Mouse (Mus musculus) midbrain, embryonic 15.5 days (tissue): Measurements from ENCODE around the gene Rrp1. TPM values are rescaled to one million over a fixed set of nuclear protein-coding genes. Genes with fewer than 3 reads are reported as not detected.

Experiments
- ATAC-seq: fragments of 200-750 bp; cut with Nextera tagmentation; replicated peaks from 2 replicates; pipeline ENCODE4 v1.8.0; 2017; ENCODE audit warnings: moderate TSS enrichment
- H3K27ac ChIP-seq: fragments of 300-500 bp; sonication (generic); 2 replicates; pipeline ENCODE4 v1.5.1; 2015; ENCODE audit warnings: mild to moderate bottlenecking, inconsistent platforms
- H3K27me3 ChIP-seq: fragments of 300-500 bp; sonication (generic); replicated peaks from 2 replicates; pipeline ENCODE4 v1.6.1; 2015; ENCODE audit warnings: inconsistent platforms
- H3K36me3 ChIP-seq: fragments of 300-500 bp; sonication (generic); replicated peaks from 2 replicates; pipeline ENCODE4 v1.6.1; 2015; ENCODE audit warnings: inconsistent platforms
- H3K4me1 ChIP-seq: fragments of 300-500 bp; sonication (generic); 2 replicates; pipeline ENCODE4 v1.6.1; 2015; ENCODE audit warnings: inconsistent platforms
- H3K4me2 ChIP-seq: fragments of 300-500 bp; sonication (generic); 2 replicates; pipeline ENCODE4 v1.6.1; 2015; ENCODE audit warnings: inconsistent platforms, mild to moderate bottlenecking, moderate library complexity
- H3K4me3 ChIP-seq: fragments of 300-500 bp; sonication (generic); 2 replicates; pipeline ENCODE4 v1.5.1; 2015; ENCODE audit warnings: mild to moderate bottlenecking, inconsistent platforms
- H3K9ac ChIP-seq: fragments of 300-500 bp; sonication (generic); 2 replicates; pipeline ENCODE4 v1.6.1; 2015; ENCODE audit warnings: mild to moderate bottlenecking, inconsistent platforms
- H3K9me3 ChIP-seq: fragments of 300-500 bp; sonication (generic); 2 replicates; pipeline ENCODE4 v1.6.1; 2016; ENCODE audit warnings: inconsistent platforms
- WGBS: fragments of 180-500 bp; shearing (Covaris S2); methylation state at CpG from one replicate; pipeline ENCODE4 v1.1.7; 2015; ENCODE audit warnings: mixed read lengths; 5-methylcytosine and 5-hydroxymethylcytosine counted together
- microRNA-seq: library from miRNA; unstranded; fragments of <30 nt; microRNA quantifications from one replicate; pipeline ENCODE4, GENCODE M21; 2016
- polyA plus RNA-seq: library from polyadenylated mRNA; unstranded; fragments of >200 nt; fragmentation: Nextera tagmentation; extraction: Ambion mirVana; gene quantifications from 2 replicates; pipeline ENCODE4 v1.2.1, GENCODE M21; 2015

The Rrp1 gene
- polyA plus RNA-seq, 1 experiment from 2014 or later, result 419 TPM

DNA sequence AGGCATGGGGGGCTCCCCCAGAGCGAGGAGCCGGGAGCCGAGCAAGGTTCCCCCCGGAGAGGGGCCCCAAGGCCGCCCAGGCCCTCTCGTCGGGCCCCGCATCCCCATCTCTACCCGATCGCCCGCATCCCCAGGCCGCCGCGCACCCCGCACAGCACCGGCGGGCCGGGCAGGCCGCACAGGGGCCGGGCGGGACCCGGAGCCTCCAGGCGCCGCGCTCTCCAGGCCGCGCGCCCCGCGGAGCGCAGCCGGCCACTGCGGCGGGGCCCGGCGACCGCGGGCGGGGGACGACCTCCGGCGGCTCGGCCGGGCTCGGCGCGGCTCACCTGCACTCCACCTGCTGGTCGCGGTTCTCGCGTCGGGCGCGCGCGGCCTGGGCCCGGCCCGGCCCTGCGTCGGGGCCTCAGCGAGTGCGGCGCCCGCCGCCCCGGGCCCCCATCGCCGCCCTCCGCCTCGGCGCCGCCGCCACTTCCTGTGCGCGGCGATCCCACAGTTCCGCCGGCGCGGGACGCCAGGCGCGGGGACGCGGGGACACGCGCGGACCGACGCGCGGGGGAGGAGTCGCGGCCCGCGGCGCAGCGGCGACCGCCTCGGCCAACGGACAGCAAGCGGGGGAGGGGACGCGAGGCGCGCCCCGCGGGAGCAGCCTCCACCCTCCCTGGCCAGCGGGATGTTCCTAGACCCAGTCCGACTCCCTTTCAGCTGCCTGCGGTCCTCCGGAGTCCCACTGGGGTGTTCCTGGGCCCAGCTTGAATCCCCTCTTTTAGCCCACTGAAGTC, 60.8 kb downstream of the Rrp1 start, which contains the start of gene Agpat3:
Agpat3 (minus strand) TSS at position 603 of the 779 bp plus-strand sequence.
- Histone ChIP-seq H3K27me3 (no peaks in the 10 kb centered on the region), H3K4me2 (peak within 1 kb of the TSS; percentile 81), H3K27ac (peak within 1 kb of the TSS; percentile 80), H3K4me3 (peak within 1 kb of the TSS; percentile 70), H3K36me3 (no peaks in the 10 kb centered on the region), H3K9me3 (no peaks in the 10 kb centered on the region), H3K4me1 (peaks cover 30% of the 10 kb centered on the region), H3K9ac (peak within 1 kb of the TSS; percentile 91)
- WGBS, result 0% methylated on average over 87 of the region's 113 CpGs
- ATAC-seq, result peak; percentile 88

DNA sequence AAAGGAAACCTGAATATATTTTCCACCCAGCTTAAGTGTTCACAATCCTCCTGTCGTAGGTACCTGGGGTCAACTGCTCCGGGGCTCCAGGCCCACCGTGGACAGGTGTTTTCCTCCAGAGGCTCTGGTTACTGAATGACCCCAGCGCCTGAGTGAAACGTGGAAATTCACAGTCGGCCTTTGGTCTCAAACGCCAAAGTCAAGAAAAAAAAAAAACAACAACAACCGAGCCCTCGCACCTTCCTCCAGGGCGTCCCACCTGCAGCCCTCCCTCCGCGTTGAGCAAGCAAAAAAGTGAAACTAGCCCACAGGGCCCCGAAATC, 61.3 kb downstream of the Rrp1 start:
- Histone ChIP-seq H3K9ac (peak overlapping the region; percentile 91), H3K4me2 (peak overlapping the region; percentile 81), H3K4me1 (peaks cover 30% of the 10 kb centered on the region), H3K4me3 (peak overlapping the region; percentile 70), H3K36me3 (no peaks in the 10 kb centered on the region), H3K9me3 (no peaks in the 10 kb centered on the region), H3K27me3 (no peaks in the 10 kb centered on the region), H3K27ac (peak overlapping the region; percentile 80)
- ATAC-seq, result no peak; the same call in 1 of the 2 replicates
- WGBS, result 2% methylated on average over 13 of the region's 13 CpGs

DNA sequence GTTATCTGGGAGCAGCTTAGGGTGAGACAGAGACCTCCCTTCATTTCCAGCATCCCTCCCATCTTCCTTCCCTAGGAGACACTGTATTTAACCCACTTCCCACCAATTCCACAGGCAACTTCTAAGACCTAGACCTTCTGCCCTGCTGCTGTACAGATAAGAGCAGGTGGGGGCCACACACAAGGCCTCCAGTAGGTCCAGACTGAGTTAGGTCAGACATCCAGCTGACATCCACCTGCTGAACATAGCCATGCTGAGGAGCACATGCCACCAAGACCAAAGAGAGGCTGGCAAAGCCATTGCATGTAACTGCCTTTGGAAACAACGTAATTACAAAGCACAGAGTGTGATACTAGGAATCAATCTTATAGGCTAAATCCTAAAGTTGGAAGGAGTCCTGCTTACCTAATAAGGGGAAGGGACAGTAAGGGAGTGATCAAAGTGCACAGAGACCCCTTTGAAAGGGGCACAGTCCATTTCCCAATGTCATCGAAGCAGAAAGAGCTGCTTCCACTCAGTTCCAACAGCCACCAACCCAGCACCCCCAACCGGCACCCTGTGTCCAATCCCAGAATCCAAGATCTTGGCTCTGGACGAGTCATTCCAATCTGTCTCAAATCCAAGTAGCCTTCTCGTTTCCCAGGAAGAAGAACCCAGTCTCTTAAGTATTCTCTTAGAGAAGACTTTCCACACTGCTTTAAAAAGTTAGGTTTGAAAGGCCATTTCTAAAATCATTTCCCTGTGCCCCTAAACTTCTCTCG, 61.9 kb downstream of the Rrp1 start:
- Histone ChIP-seq H3K4me3 (peak overlapping the region; percentile 70), H3K27ac (peak overlapping the region; percentile 80; the same call in 1 of the 2 replicates), H3K4me1 (peaks cover 30% of the 10 kb centered on the region), H3K36me3 (no peaks in the 10 kb centered on the region), H3K9ac (peak overlapping the region; percentile 91), H3K9me3 (no peaks in the 10 kb centered on the region), H3K27me3 (no peaks in the 10 kb centered on the region), H3K4me2 (peak overlapping the region; percentile 81)
- no peak for ATAC-seq
- 30% methylated on average over 6 of the region's 6 CpGs for WGBS

Small RNA genes within 50 kb of the gene (microRNA-seq; reads per million reads assigned to microRNA genes)
- gene Mir6410, result not detected
- gene Mir6907, result 2.9 reads per million, percentile 12 among the genes with 10 or more reads in this experiment
- 0.74 reads per million for gene Mir6908

Other genes with a start within 250 kb of the Rrp1 start
- 22.8 and 28.7 TPM in 2 replicates for gene D10Jhu81e, start 243.3 kb downstream of the Rrp1 start, polyA plus RNA-seq
- 18.1 and 18.4 TPM in 2 replicates for gene Pwp2, start 227.9 kb downstream of the Rrp1 start, polyA plus RNA-seq
- 27.2 and 29.2 TPM in 2 replicates for gene Trappc10, start 168.4 kb downstream of the Rrp1 start, polyA plus RNA-seq
- gene Agpat3, start 60.6 kb downstream of the Rrp1 start, polyA plus RNA-seq, result 73.4 and 77.7 TPM in 2 replicates
- gene Cstb, start 12.6 kb upstream of the Rrp1 start, polyA plus RNA-seq, result 83.9 and 92.7 TPM in 2 replicates
- 48.9 and 52.3 TPM in 2 replicates for gene Pdxk, start 51.9 kb upstream of the Rrp1 start, polyA plus RNA-seq
- not detected in 2 replicates for gene Olfr1358, start 104.4 kb upstream of the Rrp1 start, polyA plus RNA-seq
- gene Ilvbl, start 161.3 kb upstream of the Rrp1 start, polyA plus RNA-seq, result 66.3 and 78.9 TPM in 2 replicates
- gene Syde1, start 178.9 kb upstream of the Rrp1 start, polyA plus RNA-seq, result 3.4 and 4.3 TPM in 2 replicates
- gene Olfr1357, start 205.0 kb upstream of the Rrp1 start, polyA plus RNA-seq, result not detected in 2 replicates